Mouse (Mus musculus) naive thymus-derived CD4-positive, alpha-beta T cell, adult 2 months (primary cell): ENCODE measurements around the gene Rab8b.
"Not testable (repeated sequence)": the region's sequence is repeated elsewhere in the genome, so short reads cannot be mapped to it uniquely, and the experiment has no call there.

Experiments
- DNase-seq: peaks from one replicate; pipeline ENCODE4 v3.0.0-alpha.2; 2011; ENCODE audit warnings: low read depth

The Rab8b gene

GRCm38 (mm10) chr9:66917216-66917891 is 2.1 kb downstream of the Rab8b start:
- DNase-seq: no peak

GRCm38 (mm10) chr9:66915869-66916785 is 3.4 kb downstream of the Rab8b start:
- DNase-seq: peak; percentile 83

DNA sequence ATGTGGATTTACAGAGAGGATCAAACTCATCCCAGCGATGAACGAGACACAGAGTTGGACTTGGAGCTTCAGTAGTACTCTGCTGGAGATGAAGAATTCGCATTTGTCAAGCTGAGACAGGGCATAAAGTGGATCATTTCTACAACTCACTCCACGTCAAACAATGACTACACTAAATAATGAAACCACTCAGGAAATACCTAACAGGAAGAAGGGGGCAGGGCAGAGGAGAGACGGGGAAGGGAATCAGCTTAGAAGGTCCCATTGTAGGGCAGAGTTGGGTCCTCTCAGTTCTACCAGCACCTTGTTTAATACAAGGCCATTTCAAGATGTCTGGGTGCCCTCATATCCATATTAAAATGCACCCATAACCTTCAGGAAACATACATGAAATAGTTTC is 4.1 kb downstream of the Rab8b start:
- DNase-seq: peak; percentile 60

DNA sequence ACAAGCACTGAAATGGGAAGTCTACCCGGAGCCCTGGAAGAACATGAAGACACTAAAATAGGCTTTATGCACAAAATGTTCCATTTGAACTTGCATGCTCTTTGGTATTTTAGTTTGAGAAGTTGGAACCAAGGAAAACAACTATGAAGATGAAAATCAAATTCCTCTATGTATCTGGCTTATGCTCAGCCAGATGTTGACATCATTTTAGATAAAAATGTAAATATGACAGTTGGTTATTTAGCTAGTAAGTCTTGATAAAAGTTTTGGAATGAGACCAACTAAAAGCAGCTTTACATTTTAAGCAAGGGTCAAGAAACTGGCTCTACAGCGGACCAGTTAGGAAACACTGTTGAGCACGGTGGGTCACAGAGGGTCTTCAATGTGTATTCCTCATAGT is 4.9 kb downstream of the Rab8b start:
- DNase-seq: no peak

DNA sequence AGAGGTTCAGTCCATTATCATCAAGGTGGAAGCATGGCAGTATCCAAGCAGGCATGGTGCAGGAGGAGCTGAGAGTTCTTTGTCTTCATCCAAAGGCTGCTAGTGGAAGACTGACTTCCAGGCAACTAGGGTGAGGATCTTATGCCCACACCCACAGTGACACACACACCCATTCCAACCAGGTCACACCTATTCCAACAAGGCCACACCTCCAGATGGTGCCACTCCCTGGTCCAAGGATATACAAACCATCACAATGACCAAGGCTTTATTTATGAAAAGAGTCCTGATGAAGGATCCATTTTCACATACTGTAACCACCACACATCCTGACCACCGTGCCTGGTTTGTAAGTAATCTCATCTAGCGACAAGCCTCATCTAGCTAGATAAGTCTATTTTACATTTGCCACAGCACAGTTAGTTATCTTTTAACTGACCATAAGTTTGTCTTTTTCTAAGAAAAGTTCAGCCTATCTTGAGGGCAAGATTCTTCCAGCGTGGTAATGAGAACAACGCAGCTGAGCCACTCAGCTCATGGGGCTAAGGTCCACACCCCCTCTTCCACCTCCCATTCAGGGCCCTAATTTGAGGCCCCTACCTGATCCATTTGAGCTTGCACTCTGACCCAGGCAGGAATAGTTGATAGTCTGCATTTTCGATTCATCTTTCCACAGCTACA is 6.1 kb downstream of the Rab8b start:
- DNase-seq: not testable (repeated sequence)

GRCm38 (mm10) chr9:66912304-66912703 is 7.2 kb downstream of the Rab8b start:
- DNase-seq: no peak

GRCm38 (mm10) chr9:66910677-66911076 is 8.8 kb downstream of the Rab8b start:
- DNase-seq: no peak

- DNase-seq: no peak
Observed at GRCm38 (mm10) chr9:66909922-66910321, 9.6 kb downstream of the Rab8b start.

GRCm38 (mm10) chr9:66907746-66908397 is 11.6 kb downstream of the Rab8b start:
- DNase-seq: no peak

DNA sequence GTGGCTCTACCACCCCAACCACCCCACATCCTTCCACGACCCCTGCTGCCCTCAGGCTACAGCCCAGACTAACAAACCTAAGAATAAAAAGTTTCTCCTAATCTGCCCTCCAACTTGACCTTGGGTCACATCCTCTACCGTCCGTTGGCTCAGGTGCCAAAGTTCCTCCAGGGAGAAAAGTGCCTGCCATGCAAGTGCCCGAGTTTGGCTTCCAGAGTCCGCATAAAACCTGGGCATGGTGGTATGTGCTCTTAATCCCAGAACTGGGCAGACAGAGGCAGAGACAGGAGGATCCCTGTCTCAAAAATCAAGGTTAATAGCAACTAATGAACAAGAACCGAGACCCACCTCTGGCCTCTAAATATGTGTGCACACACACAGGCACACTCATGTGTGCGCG is 12.4 kb downstream of the Rab8b start:
- no peak for DNase-seq

- no peak for DNase-seq
Observed at GRCm38 (mm10) chr9:66905990-66906389, 13.5 kb downstream of the Rab8b start.

DNA sequence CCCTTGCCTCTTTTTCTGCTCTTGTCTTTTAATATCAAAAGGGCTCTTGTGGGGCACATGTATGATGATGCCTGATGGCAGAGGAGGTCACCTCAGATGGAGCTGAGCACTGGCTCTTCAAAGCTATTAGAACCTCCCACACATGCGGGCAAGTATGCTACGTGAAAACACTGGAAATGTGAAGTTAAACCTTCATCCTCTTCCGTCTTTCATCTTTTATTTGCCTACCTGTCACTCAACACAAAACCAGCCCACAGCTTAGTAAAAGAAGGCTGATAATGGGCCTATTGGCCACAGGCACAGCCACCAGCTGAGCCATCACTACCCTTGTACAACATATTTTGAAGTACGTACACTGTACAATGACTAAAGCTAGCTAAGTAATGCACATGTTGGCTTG is 20.0 kb downstream of the Rab8b start:
- no peak for DNase-seq

GRCm38 (mm10) chr9:66899072-66899471 is 20.4 kb downstream of the Rab8b start:
- DNase-seq: no peak

GRCm38 (mm10) chr9:66897851-66898250 is 21.6 kb downstream of the Rab8b start:
- DNase-seq: peak; percentile 68

DNA sequence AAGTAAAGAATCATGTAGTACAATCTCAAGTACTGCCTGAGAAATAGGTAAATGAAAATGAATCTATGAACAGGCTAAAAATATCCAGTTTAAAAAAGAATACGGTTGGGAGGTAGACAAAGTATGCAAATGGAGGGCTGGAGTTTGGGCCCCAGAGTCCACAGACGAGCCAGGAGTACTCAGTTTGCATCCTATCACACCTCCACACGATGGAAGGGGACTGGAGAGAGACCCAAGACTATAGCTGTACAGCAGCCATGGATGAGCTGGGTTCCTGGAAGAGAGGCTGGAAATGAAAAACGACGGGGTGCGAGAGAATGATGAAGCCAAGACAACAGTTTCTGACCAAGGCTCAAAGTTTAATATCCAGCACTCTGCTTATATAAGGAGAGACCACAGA is 22.5 kb downstream of the Rab8b start:
- DNase-seq: no peak

GRCm38 (mm10) chr9:66895995-66896394 is 23.5 kb downstream of the Rab8b start:
- peak; percentile 64 for DNase-seq

DNA sequence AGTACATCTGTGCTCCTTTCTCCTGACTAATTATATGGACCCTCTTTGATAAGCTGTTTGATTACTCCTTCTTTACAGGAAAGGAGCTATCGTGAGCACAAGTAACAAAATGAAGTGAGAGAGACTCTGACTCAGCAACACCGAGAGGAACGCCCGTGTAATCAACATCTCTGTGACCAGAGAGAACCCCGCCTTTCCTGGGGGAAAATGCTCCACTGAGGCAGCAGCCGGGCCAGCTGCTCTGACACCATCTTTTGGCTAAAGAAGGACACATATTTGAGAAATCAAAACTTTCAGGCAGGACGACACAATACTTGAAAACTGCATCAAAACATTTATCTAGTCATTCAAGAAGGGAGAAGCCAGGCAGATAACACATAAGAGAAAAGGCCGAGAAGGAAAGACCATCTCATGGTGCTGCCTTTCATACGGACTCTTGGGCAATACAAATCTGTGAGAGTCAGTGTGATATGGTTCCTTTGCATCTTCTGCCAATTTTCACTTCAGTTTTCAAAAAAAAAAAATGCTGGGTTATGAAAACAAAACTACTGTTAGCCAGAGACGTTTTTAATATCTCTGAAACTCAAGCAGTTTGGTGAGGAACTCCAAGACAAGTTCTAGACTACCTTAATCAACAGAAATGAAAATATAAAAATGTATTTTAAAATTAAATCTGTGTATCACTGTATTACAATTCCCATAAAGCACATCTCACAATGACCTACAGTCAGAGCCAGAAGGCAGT is 24.3 kb downstream of the Rab8b start:
- no peak for DNase-seq

- no peak for DNase-seq
Observed at GRCm38 (mm10) chr9:66894421-66894820, 25.1 kb downstream of the Rab8b start.

DNA sequence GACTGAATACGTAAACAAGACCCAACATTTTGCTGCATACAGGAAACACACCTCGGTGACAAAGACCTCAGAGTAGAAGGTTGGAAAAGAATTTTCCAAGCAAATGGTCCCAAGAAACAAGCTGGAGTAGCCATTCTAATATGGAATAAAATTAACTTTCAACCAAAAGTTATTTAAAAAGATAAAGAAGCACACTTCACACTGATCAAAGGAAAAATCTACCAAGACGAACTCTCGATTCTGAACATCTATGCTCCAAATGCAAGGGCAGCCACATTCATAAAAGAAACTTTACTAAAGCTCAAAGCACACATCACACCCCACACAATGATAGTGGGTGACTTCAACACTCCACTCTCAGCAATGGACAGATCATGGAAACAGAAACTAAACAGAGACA is 27.0 kb downstream of the Rab8b start:
- DNase-seq: not testable (repeated sequence)

GRCm38 (mm10) chr9:66887960-66888610 is 31.4 kb downstream of the Rab8b start:
- DNase-seq: peak; percentile 61
